In genomic region chr13:35741620-35742421, GRCm38 (mm10) we compare ENCODE assay signal across 8 mouse cellular contexts.
DNase-seq lines count a peak whose midpoint lies in the region; ATAC-seq and TF ChIP-seq lines count a peak whose summit lies in the region.

No protein-coding gene starts in this region.

- no peaks in the 10 kb centered on the region for H3K27me3 ChIP-seq in E14TG2a.4 (ENCODE audit: insufficient read depth, low read length)
- peaks cover 29% of the 10 kb centered on the region; the same call in 1 of the 2 replicates for H3K27me3 ChIP-seq in forebrain, embryonic 15.5 days
- no peaks in the 10 kb centered on the region for H3K27me3 ChIP-seq in lung, embryonic 16.5 days (ENCODE audit: control insufficient read depth, insufficient read depth, low read depth, low read length)

- WGBS in forebrain, embryonic 15.5 days = under 1% methylated on average over 72 of the region's 93 CpGs
- under 1% methylated on average over 63 of the region's 93 CpGs for WGBS in lung, embryonic 16.5 days

- peak overlapping the region; percentile 86 for H3K4me3 ChIP-seq in E14TG2a.4 (replicated peaks; ENCODE audit: low read length)
- H3K4me3 ChIP-seq in bone marrow macrophage, adult 2 months (ENCODE audit: insufficient read depth, low read length) = peak overlapping the region; percentile 67
- peak overlapping the region; percentile 99 for H3K4me3 ChIP-seq in forebrain, embryonic 15.5 days
- H3K4me3 ChIP-seq in lung, embryonic 16.5 days (ENCODE audit: low read length) = peak overlapping the region; percentile 87

- no peaks in the 10 kb centered on the region for H3K36me3 ChIP-seq in E14TG2a.4 (ENCODE audit: insufficient read depth, low read length)
- no peaks in the 10 kb centered on the region for H3K36me3 ChIP-seq in forebrain, embryonic 15.5 days
- H3K36me3 ChIP-seq in lung, embryonic 16.5 days (ENCODE audit: control insufficient read depth, insufficient read depth, low read length) = peaks cover 3% of the 10 kb centered on the region

- peaks cover 68% of the 10 kb centered on the region for H3K4me1 ChIP-seq in E14TG2a.4 (replicated peaks; ENCODE audit: low read depth, low read length)
- peaks cover 6% of the 10 kb centered on the region for H3K4me1 ChIP-seq in bone marrow macrophage, adult 2 months (ENCODE audit: control insufficient read depth, insufficient read depth, low read length)
- H3K4me1 ChIP-seq in forebrain, embryonic 15.5 days = peaks cover 20% of the 10 kb centered on the region
- H3K4me1 ChIP-seq in lung, embryonic 16.5 days (replicated peaks; ENCODE audit: control insufficient read depth, insufficient read depth, low read length) = peaks cover 12% of the 10 kb centered on the region

- H3K9me3 ChIP-seq in E14TG2a.4 (ENCODE audit: low read length) = no peaks in the 10 kb centered on the region
- H3K9me3 ChIP-seq in forebrain, embryonic 15.5 days = peaks cover 4% of the 10 kb centered on the region
- peaks cover 9% of the 10 kb centered on the region; the same call in 1 of the 2 replicates for H3K9me3 ChIP-seq in lung, embryonic 16.5 days (ENCODE audit: control insufficient read depth, low read length)

- peak; percentile 64 to 69 for DNase-seq in heart, postnatal 14 days
- DNase-seq in layer of hippocampus, adult 8-10 months (ENCODE audit: low spot score in 2 of 2) = peak; percentile 17
- peak; percentile 59 for DNase-seq in ovary, postnatal 36 days (ENCODE audit: low spot score)
- peak; percentile 73 for DNase-seq in thymus, postnatal 25 days

- no peak for TF ChIP-seq CTCF in E14TG2a.4 (conservative IDR thresholded peaks at IDR 0.05; ENCODE audit: low read length)
- no peak for TF ChIP-seq CTCF in bone marrow macrophage, adult 2 months (IDR thresholded peaks at IDR 0.05; ENCODE audit: low read depth, low read length)

- peak overlapping the region; percentile 46 for H3K27ac ChIP-seq in bone marrow macrophage, adult 2 months (ENCODE audit: insufficient read depth, low read depth, low read length)
- H3K27ac ChIP-seq in forebrain, embryonic 15.5 days (replicated peaks) = peak overlapping the region; percentile 69
- H3K27ac ChIP-seq in lung, embryonic 16.5 days (ENCODE audit: low read length) = peak overlapping the region; percentile 94

- no peak for TF ChIP-seq POLR2A in bone marrow macrophage, adult 2 months (IDR thresholded peaks at IDR 0.05; ENCODE audit: borderline replicate concordance, low read depth, low read length)

- peak overlapping the region; percentile 83 for H3K9ac ChIP-seq in forebrain, embryonic 15.5 days (replicated peaks)
- peak overlapping the region; percentile 88 for H3K9ac ChIP-seq in lung, embryonic 16.5 days (ENCODE audit: low read length)

- H3K4me2 ChIP-seq in forebrain, embryonic 15.5 days (replicated peaks) = peak overlapping the region; percentile 98
- H3K4me2 ChIP-seq in lung, embryonic 16.5 days (ENCODE audit: low read depth, low read length) = peak overlapping the region; percentile 76

- ATAC-seq in forebrain, embryonic 15.5 days (replicated peaks) = peak; percentile 87
- ATAC-seq in lung, embryonic 16.5 days (ENCODE audit: low read depth) = peak; percentile 70

- intact Hi-C loops in heart, postnatal 14 days (cut with DNase I) = loop anchor here (5.0 kb wide), 2 partner anchors 160 to 240 kb away; no protein-coding TSS in a partner anchor

Comparison
In these comparisons a context has a peak if more than half of its experiments do, and no peak if none do; other contexts are left out.
1. Peak in every context shown above with its lines: DNase-seq, ATAC-seq, H3K4me3 ChIP-seq and H3K27ac ChIP-seq.
2. DNase-seq: peak in every context shown above with its lines; median percentile 73 in thymus, postnatal 25 days; 66 in heart, postnatal 14 days; 59 in ovary, postnatal 36 days; 17 in layer of hippocampus, adult 8-10 months.